Mouse (Mus musculus) embryonic facial prominence, embryonic 15.5 days (tissue): ENCODE data around the gene Ppfia4. TPM values are rescaled to one million over a fixed set of nuclear protein-coding genes. Genes with fewer than 3 reads are reported as not detected.

Experiments used
- ATAC-seq: fragments of 200-750 bp; cut with Nextera tagmentation; 2 replicates; pipeline ENCODE4 v1.8.0; 2017; ENCODE audit warnings: low read depth, moderate TSS enrichment; ENCODE audit not compliant: insufficient number of reproducible peaks, low FRiP score, low TSS enrichment
- H3K27ac ChIP-seq: fragments of 300-500 bp; sonication (generic); replicated peaks from 2 replicates; pipeline ENCODE4 v1.5.1; 2015; ENCODE audit warnings: mild to moderate bottlenecking, inconsistent platforms
- H3K27me3 ChIP-seq: fragments of 300-500 bp; sonication (generic); 2 replicates; pipeline ENCODE4 v1.6.1; 2015; ENCODE audit warnings: inconsistent platforms
- H3K36me3 ChIP-seq: fragments of 300-500 bp; sonication (generic); 2 replicates; pipeline ENCODE4 v1.6.1; 2015; ENCODE audit warnings: mild to moderate bottlenecking, inconsistent platforms
- H3K4me1 ChIP-seq: fragments of 300-500 bp; sonication (generic); 2 replicates; pipeline ENCODE4 v1.6.1; 2015; ENCODE audit warnings: inconsistent platforms
- H3K4me2 ChIP-seq: fragments of 300-500 bp; sonication (generic); replicated peaks from 2 replicates; pipeline ENCODE4 v1.6.1; 2015; ENCODE audit warnings: mild to moderate bottlenecking, inconsistent platforms
- H3K4me3 ChIP-seq: fragments of 300-500 bp; sonication (generic); replicated peaks from 2 replicates; pipeline ENCODE4 v1.5.1; 2015; ENCODE audit warnings: mild to moderate bottlenecking, inconsistent platforms
- H3K9ac ChIP-seq: fragments of 300-500 bp; sonication (generic); 2 replicates; pipeline ENCODE4 v1.6.1; 2015; ENCODE audit warnings: inconsistent platforms
- H3K9me3 ChIP-seq: fragments of 300-500 bp; sonication (generic); replicated peaks from 2 replicates; pipeline ENCODE4 v1.6.1; 2016; ENCODE audit warnings: inconsistent platforms
- whole genome bisulfite sequencing: fragments of 180-500 bp; shearing (Covaris S2); methylation state at CpG from one replicate; pipeline ENCODE4 v1.1.7; 2015; 5-methylcytosine and 5-hydroxymethylcytosine counted together
- polyA plus RNA-seq: library from polyadenylated mRNA; unstranded; fragments of >200 nt; fragmentation: Nextera tagmentation; extraction: Ambion mirVana; gene quantifications from 2 replicates; pipeline ENCODE4 v1.2.1, GENCODE M21; 2015

Gene Ppfia4
- polyA plus RNA-seq, 1 experiment from 2014 or later: 11.6 TPM

- no peaks in the 10 kb centered on the region for H3K9me3 ChIP-seq
- no peaks in the 10 kb centered on the region for H3K27me3 ChIP-seq
- H3K4me1 ChIP-seq: no peaks in the 10 kb centered on the region
- H3K9ac ChIP-seq: no peak overlapping the region
- no peak overlapping the region for H3K4me2 ChIP-seq
- peaks cover 81% of the 10 kb centered on the region for H3K36me3 ChIP-seq
- 95% methylated on average over 2 of the region's 2 CpGs for WGBS
- H3K27ac ChIP-seq: no peak overlapping the region
- no peak for ATAC-seq
- no peak overlapping the region for H3K4me3 ChIP-seq
Measured at GRCm38 (mm10) chr1:134353326-134353725, 20.6 kb upstream of the Ppfia4 start.

DNA sequence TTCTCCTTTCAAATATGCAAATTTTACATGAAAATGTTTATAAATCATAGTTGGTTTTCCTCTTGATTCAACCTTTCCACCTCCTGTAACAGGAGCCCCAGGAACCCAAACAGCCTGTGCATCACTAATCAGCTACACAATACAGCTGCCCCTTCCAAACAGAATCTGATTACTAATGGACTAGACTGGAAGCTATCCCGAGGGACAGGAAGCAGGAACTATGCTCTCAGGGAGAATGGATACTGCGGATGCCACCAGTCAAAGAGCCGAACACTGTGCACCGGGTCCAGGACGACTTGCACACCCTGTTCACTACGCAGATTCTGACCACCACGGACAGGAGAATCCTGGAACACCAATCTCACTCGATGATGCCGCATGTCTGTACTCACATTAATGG lies 15.1 kb upstream of the Ppfia4 start:
- H3K9ac ChIP-seq: no peak overlapping the region
- no peak overlapping the region for H3K27ac ChIP-seq
- no peak overlapping the region for H3K4me2 ChIP-seq
- no peaks in the 10 kb centered on the region for H3K27me3 ChIP-seq
- peaks cover 18% of the 10 kb centered on the region for H3K4me1 ChIP-seq
- 84% methylated on average over 9 of the region's 9 CpGs for WGBS
- ATAC-seq: no peak
- no peaks in the 10 kb centered on the region for H3K9me3 ChIP-seq
- H3K4me3 ChIP-seq: no peak overlapping the region
- peaks cover 60% of the 10 kb centered on the region for H3K36me3 ChIP-seq

- peak overlapping the region; percentile 94 for H3K4me2 ChIP-seq
- no peaks in the 10 kb centered on the region for H3K27me3 ChIP-seq
- peaks cover 18% of the 10 kb centered on the region for H3K4me1 ChIP-seq
- no peak overlapping the region for H3K9ac ChIP-seq
- no peaks in the 10 kb centered on the region for H3K9me3 ChIP-seq
- 0 out of 2 replicates have a peak overlapping the region, but pooled peaks have one; percentile 22 for H3K27ac ChIP-seq
- 75% methylated on average over 4 of the region's 4 CpGs for WGBS
- peaks cover 33% of the 10 kb centered on the region for H3K36me3 ChIP-seq
- ATAC-seq: no peak
- H3K4me3 ChIP-seq: peak overlapping the region; percentile 57
Measured at GRCm38 (mm10) chr1:134345075-134345474, 12.3 kb upstream of the Ppfia4 start.

DNA sequence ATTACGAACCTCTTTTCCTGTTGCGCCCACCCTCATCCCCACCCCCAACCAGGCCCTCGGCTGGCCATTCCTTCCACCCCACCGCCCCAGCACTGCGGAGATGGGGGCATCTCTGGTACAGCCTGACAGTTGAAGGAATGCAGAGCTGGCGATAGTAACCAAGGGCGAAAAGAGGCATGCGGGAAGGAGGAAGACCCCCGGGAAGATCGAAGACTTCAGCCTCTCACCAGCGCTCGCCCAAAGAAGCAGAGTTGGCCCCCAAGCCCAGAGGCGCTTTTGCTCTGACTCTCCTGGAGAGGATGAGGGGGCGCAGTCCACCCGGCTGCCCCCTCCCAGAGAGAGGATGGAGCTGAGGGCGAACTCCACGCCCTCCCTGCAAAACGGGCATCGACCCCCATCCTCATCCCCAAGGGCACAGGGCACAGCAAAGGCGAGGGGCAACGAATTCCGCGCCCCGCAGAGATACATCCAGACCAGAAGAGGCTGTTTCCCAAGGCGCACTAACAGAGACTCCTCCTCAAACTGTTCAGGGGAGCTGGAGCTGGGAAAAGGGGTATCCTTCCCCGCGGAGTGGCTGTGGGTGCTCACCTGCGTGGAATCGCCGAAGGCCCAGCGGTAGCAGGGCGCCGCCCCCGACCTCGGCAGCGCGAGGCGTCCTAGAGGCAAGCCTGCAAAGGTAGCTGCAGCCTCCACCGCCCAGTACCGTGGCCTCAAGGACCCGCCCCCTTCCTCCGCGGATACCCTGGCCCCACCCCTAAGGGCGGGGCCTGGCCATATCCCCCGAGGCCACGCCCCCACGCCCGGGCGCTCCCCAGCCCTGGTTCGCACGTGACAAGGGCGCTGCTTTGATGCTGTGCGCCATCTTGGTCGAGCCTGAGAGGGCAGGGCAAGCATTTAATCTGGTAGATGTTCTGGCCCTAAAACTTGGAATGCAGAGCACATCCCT lies 11.6 kb upstream of the Ppfia4 start:
- Histone ChIP-seq H3K9me3 (no peaks in the 10 kb centered on the region), H3K27me3 (no peaks in the 10 kb centered on the region), H3K4me1 (peaks cover 18% of the 10 kb centered on the region), H3K4me2 (peak overlapping the region; percentile 94), H3K9ac (peak overlapping the region; percentile 58), H3K36me3 (peaks cover 25% of the 10 kb centered on the region), H3K27ac (peak overlapping the region; percentile 39; the same call in 1 of the 2 replicates), H3K4me3 (peak overlapping the region; percentile 57)
- WGBS: under 1% methylated on average over 53 of the region's 54 CpGs
- peak; percentile 92 for ATAC-seq

- no peak overlapping the region for H3K9ac ChIP-seq
- no peaks in the 10 kb centered on the region for H3K27me3 ChIP-seq
- peaks cover 25% of the 10 kb centered on the region for H3K36me3 ChIP-seq
- 8% methylated on average over 2 of the region's 2 CpGs for WGBS
- H3K4me3 ChIP-seq: peak overlapping the region; percentile 57
- H3K4me2 ChIP-seq: peak overlapping the region; percentile 94
- H3K27ac ChIP-seq: 0 out of 2 replicates have a peak overlapping the region, but pooled peaks have one; percentile 39
- no peaks in the 10 kb centered on the region for H3K9me3 ChIP-seq
- peaks cover 18% of the 10 kb centered on the region for H3K4me1 ChIP-seq
- ATAC-seq: no peak
Measured at GRCm38 (mm10) chr1:134343567-134343966, 10.8 kb upstream of the Ppfia4 start.

DNA sequence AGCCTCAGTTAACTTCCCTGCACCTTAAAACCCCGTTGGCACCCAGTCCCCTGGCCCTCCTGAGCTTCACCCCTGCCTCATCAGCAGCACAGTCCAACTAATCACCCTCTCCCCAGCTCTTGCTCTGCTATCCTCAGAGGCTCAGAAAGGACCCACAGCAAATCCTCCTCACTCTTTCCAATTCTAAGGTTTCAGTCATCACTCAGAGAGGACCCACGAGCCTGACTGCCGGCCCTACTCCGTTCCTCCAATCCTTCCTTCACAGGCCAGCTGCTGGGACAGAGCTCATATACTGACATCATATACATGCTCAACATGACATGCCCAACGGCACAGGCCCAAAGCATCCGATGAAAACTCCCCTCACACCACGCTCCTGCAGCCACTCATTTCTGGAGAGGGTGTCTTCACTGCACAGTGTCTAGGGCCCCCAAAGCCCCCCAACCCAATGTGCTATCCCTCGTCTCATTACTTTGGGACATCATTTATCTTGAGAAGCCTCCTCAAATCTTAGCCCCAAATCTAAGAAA lies 10.1 kb upstream of the Ppfia4 start:
- Histone ChIP-seq H3K9ac (no peak overlapping the region), H3K36me3 (peaks cover 23% of the 10 kb centered on the region), H3K27me3 (no peaks in the 10 kb centered on the region), H3K4me1 (peaks cover 18% of the 10 kb centered on the region), H3K27ac (peak overlapping the region; percentile 19; the same call in 1 of the 2 replicates), H3K4me3 (no peak overlapping the region), H3K4me2 (no peak overlapping the region), H3K9me3 (no peaks in the 10 kb centered on the region)
- WGBS: 67% methylated on average over 8 of the region's 8 CpGs
- no peak for ATAC-seq

DNA sequence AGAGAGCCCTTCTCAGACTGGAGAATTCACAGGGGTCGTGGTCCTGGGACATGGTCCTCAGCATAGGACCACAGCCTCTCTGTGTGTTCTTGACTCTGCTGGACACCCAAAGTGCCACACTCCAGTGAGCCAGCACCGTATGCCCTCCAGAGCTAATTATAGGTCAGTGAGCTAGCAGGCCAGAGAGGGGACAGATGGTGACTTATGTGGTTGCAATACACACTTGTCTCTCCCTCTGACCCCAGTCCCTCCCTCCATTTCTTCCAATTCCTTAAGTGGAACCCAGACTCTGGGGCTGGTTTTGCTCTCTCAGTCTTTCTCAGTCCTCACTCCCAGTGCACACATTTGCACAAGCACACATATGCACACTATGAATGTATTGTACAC lies 9.5 kb upstream of the Ppfia4 start:
- H3K27ac ChIP-seq: peak overlapping the region; percentile 19; the same call in 1 of the 2 replicates
- peaks cover 18% of the 10 kb centered on the region for H3K36me3 ChIP-seq
- H3K4me2 ChIP-seq: no peak overlapping the region
- ATAC-seq: no peak
- H3K4me3 ChIP-seq: no peak overlapping the region
- no peaks in the 10 kb centered on the region for H3K27me3 ChIP-seq
- no peaks in the 10 kb centered on the region for H3K9me3 ChIP-seq
- H3K4me1 ChIP-seq: peaks cover 18% of the 10 kb centered on the region
- WGBS: 51% methylated on average over 2 of the region's 2 CpGs
- H3K9ac ChIP-seq: no peak overlapping the region

DNA sequence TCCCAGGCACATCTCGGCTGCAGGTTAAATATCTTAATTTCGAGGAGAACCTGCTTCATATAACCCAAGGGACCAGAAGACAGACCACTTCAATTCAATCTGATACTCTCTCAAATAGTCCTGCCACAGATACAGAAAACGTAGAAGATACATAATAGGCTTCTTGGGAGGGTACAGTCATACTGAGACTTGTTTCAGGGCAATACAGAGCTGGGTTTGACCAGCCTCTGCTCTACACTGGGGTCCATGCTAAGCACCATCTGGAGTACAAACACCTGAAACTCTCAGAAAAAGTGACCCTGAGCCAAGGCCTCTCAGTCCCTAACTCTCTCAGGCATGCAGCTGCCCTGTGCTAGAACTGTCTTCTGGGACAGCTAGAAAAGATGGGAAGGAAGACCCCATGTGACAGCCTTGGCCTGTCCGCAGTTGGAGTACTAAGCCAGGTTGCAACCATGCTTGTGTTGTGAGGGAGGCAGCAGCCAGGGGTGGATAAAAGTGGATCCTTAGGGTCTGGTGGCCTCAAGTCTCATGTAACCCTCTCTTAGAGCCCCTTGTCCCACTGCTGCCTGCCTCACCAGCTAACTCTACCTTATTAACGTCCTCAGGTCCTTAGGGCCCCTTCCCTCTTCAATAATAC lies 9.0 kb upstream of the Ppfia4 start:
- no peak overlapping the region for H3K9ac ChIP-seq
- no peaks in the 10 kb centered on the region for H3K27me3 ChIP-seq
- H3K9me3 ChIP-seq: no peaks in the 10 kb centered on the region
- no peak overlapping the region for H3K4me3 ChIP-seq
- WGBS: 76% methylated on average over 5 of the region's 5 CpGs
- H3K27ac ChIP-seq: 0 out of 2 replicates have a peak overlapping the region, but pooled peaks have one; percentile 19
- H3K36me3 ChIP-seq: peaks cover 14% of the 10 kb centered on the region
- no peak for ATAC-seq
- H3K4me1 ChIP-seq: peaks cover 18% of the 10 kb centered on the region
- no peak overlapping the region for H3K4me2 ChIP-seq

DNA sequence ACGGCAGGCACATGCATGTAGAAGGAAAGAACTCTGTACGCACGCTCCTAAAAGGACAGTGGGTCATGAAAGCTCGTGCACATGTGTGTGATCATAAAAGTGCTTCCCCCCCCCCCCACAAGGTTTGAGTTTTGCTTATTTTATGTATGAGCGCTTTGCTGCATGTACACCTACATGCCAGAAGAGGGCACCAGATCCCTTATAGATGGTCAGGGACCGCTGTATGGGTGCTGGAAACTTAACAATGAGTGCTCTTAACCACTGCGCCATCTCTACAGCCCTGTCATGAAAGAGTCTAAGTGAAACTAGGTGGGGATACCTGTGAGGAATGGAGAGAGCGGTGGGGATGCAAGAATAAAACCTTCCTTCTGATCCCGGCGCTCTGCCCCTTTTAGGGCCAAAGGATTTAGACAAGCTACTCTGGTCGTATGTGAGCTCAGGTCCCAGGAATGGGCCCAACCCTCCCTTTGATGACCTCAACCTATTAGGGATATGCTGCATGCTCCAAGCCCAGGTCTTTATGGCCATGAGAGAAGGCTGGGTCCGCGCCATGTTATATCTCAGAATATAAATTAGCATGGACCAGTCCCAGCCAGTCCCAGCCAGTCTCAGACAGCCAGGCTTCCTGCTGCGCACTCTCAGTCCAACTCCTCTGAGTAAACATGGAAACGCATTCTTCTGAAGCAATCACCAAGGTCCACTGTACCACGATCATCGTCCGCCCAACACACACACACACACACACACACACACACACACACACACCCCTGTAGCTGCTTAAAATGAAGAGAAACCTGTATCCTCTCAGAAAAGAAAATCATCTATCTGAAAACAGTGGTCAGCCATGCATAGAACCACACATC lies 7.3 kb upstream of the Ppfia4 start:
- 92% methylated on average over 18 of the region's 18 CpGs for WGBS
- H3K27ac ChIP-seq: no peak overlapping the region
- H3K4me3 ChIP-seq: no peak overlapping the region
- H3K4me2 ChIP-seq: no peak overlapping the region
- no peak overlapping the region for H3K9ac ChIP-seq
- no peaks in the 10 kb centered on the region for H3K27me3 ChIP-seq
- peaks cover 21% of the 10 kb centered on the region for H3K4me1 ChIP-seq
- ATAC-seq: no peak
- no peaks in the 10 kb centered on the region for H3K36me3 ChIP-seq
- no peaks in the 10 kb centered on the region for H3K9me3 ChIP-seq

DNA sequence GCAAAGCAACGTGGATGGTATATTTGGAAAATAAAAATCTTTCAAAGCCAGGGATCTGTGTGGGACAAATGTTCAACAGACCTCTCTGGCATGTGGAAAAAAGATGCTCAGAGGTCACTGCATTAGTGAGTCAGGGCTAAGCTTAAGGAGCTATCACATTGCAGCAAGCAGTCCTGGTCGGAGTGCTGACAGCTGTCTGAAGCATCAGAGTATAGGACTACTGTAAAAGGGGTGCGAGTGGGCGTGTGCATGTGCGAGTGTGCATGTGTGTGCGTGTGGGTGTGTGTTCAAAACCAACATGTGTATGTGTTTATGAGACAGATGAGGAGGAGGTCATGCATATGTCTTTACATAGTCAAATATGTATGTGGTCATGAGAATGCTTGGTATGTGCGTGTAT lies 6.4 kb upstream of the Ppfia4 start:
- H3K4me1 ChIP-seq: peaks cover 13% of the 10 kb centered on the region
- no peak overlapping the region for H3K27ac ChIP-seq
- peak; percentile 52; the same call in 1 of the 2 replicates for ATAC-seq
- no peak overlapping the region for H3K4me2 ChIP-seq
- WGBS: 75% methylated on average over 7 of the region's 7 CpGs
- no peaks in the 10 kb centered on the region for H3K9me3 ChIP-seq
- H3K9ac ChIP-seq: no peak overlapping the region
- H3K36me3 ChIP-seq: no peaks in the 10 kb centered on the region
- H3K27me3 ChIP-seq: no peaks in the 10 kb centered on the region
- H3K4me3 ChIP-seq: no peak overlapping the region
